Mouse (Mus musculus) stomach, embryonic 14.5 days (tissue): ENCODE data around the gene Dcdc2b. TPM values are rescaled to one million over a fixed set of nuclear protein-coding genes. Genes with fewer than 3 reads are reported as not detected.
A peak's percentile ranks its signal among the peaks of the same experiment; 100 is the strongest.

Experiments
- ATAC-seq: fragments of 200-750 bp; cut with Nextera tagmentation; 2 replicates; pipeline ENCODE4 v1.8.0; 2017; ENCODE audit warnings: low read depth, moderate TSS enrichment; ENCODE audit not compliant: insufficient number of reproducible peaks, insufficient read depth, low FRiP score
- H3K27ac ChIP-seq: fragments of 300-500 bp; sonication (generic); 2 replicates; pipeline ENCODE4 v1.5.1; 2014; ENCODE audit warnings: mild to moderate bottlenecking, low read length, moderate library complexity, mixed read lengths
- H3K27me3 ChIP-seq: fragments of 300-500 bp; sonication (generic); 2 replicates; pipeline ENCODE4 v1.6.1; 2014; ENCODE audit warnings: low read length, control low read depth, mixed read lengths; ENCODE audit not compliant: control insufficient read depth, insufficient read depth
- H3K36me3 ChIP-seq: fragments of 300-500 bp; sonication (generic); 2 replicates; pipeline ENCODE4 v1.6.1; 2014; ENCODE audit warnings: mild to moderate bottlenecking, control low read depth, low read length, moderate library complexity, mixed read lengths; ENCODE audit not compliant: control insufficient read depth, insufficient read depth
- H3K4me1 ChIP-seq: fragments of 300-500 bp; sonication (generic); 2 replicates; pipeline ENCODE4 v1.6.1; 2014; ENCODE audit warnings: low read length, control low read depth, mixed read lengths; ENCODE audit not compliant: control insufficient read depth, insufficient read depth
- H3K4me2 ChIP-seq: fragments of 300-500 bp; sonication (generic); replicated peaks from 2 replicates; pipeline ENCODE4 v1.6.1; 2014; ENCODE audit warnings: low read depth, low read length, control low read depth
- H3K4me3 ChIP-seq: fragments of 300-500 bp; sonication (generic); 2 replicates; pipeline ENCODE4 v1.5.1; 2014; ENCODE audit warnings: low read depth, low read length, control low read depth
- H3K9ac ChIP-seq: fragments of 300-500 bp; sonication (generic); replicated peaks from 2 replicates; pipeline ENCODE4 v1.6.1; 2014; ENCODE audit warnings: low read depth, mild to moderate bottlenecking, control low read depth, low read length, moderate library complexity, mixed read lengths
- H3K9me3 ChIP-seq: fragments of 300-500 bp; sonication (generic); 2 replicates; pipeline ENCODE4 v1.6.1; 2016; ENCODE audit warnings: low read depth, low read length, control low read depth; ENCODE audit not compliant: control insufficient read depth
- WGBS: fragments of 180-500 bp; shearing (Covaris S2); extraction: QIAGEN DNeasy Blood & Tissue Kit; methylation state at CpG from one replicate; pipeline ENCODE4 v1.1.7; 2014; 5-methylcytosine and 5-hydroxymethylcytosine counted together
- polyA plus RNA-seq: library from polyadenylated mRNA; unstranded; fragments of >200 nt; fragmentation: Nextera tagmentation; extraction: Ambion mirVana; gene quantifications from 2 replicates; pipeline ENCODE4 v1.2.1, GENCODE M21; 2014

The Dcdc2b gene
- polyA plus RNA-seq, 1 experiment from 2014 or later, result 3.8 TPM

GRCm38 (mm10) chr4:129625029-129625370, 10.9 kb upstream of the Dcdc2b start:
- ATAC-seq, result no peak
- Histone ChIP-seq H3K9ac (peak overlapping the region; percentile 45; the same call in 1 of the 2 replicates), H3K27me3 (no peaks in the 10 kb centered on the region), H3K9me3 (no peaks in the 10 kb centered on the region), H3K4me1 (peaks cover 25% of the 10 kb centered on the region; the same call in 1 of the 2 replicates), H3K27ac (peak overlapping the region; percentile 74), H3K36me3 (peaks cover 39% of the 10 kb centered on the region), H3K4me2 (peak overlapping the region; percentile 84), H3K4me3 (peak overlapping the region; percentile 66)
- 4% methylated on average over 6 of the region's 6 CpGs for WGBS

- ATAC-seq, result peak; percentile 87
- peaks cover 35% of the 10 kb centered on the region for H3K36me3 ChIP-seq
These were observed 10.4 kb upstream of the Dcdc2b start for GRCm38 (mm10) chr4:129624281-129625028.

GRCm38 (mm10) chr4:129623681-129624091, 9.6 kb upstream of the Dcdc2b start, which contains the start of gene Ccdc28b:
Gene Ccdc28b, minus strand, starts transcription at chr4:129623947.
- under 1% methylated on average over 10 of the region's 10 CpGs for WGBS
- peaks cover 28% of the 10 kb centered on the region; the same call in 1 of the 2 replicates for H3K4me1 ChIP-seq
- ATAC-seq, result no peak
- peak within 1 kb of the TSS; percentile 84 for H3K4me2 ChIP-seq
- H3K27ac ChIP-seq, result peak within 1 kb of the TSS; percentile 74
- peak within 1 kb of the TSS; percentile 76 for H3K9ac ChIP-seq
- H3K9me3 ChIP-seq, result no peaks in the 10 kb centered on the region
- H3K36me3 ChIP-seq, result peaks cover 27% of the 10 kb centered on the region
- peak within 1 kb of the TSS; percentile 66 for H3K4me3 ChIP-seq
- no peaks in the 10 kb centered on the region for H3K27me3 ChIP-seq

More at GRCm38 (mm10) chr4:129624281-129625028, 10.4 kb upstream of the Dcdc2b start:
- Histone ChIP-seq H3K9ac (peak overlapping the region; percentile 45; the same call in 1 of the 2 replicates), H3K9me3 (no peaks in the 10 kb centered on the region), H3K27ac (peak overlapping the region; percentile 74), H3K27me3 (no peaks in the 10 kb centered on the region), H3K4me1 (peaks cover 25% of the 10 kb centered on the region; the same call in 1 of the 2 replicates), H3K4me2 (peak overlapping the region; percentile 84), H3K4me3 (peak overlapping the region; percentile 66)
- WGBS, result 1% methylated on average over 18 of the region's 18 CpGs

- peak overlapping the region; percentile 76 for H3K9ac ChIP-seq
- H3K4me1 ChIP-seq, result peaks cover 32% of the 10 kb centered on the region; the same call in 1 of the 2 replicates
- peak overlapping the region; percentile 66 for H3K4me3 ChIP-seq
- peaks cover 20% of the 10 kb centered on the region for H3K36me3 ChIP-seq
- 15% methylated on average over 8 of the region's 8 CpGs for WGBS
- ATAC-seq, result no peak
- no peaks in the 10 kb centered on the region for H3K9me3 ChIP-seq
- peak overlapping the region; percentile 74; the same call in 1 of the 2 replicates for H3K27ac ChIP-seq
- H3K4me2 ChIP-seq, result peak overlapping the region; percentile 84
- H3K27me3 ChIP-seq, result no peaks in the 10 kb centered on the region
These were observed 8.9 kb upstream of the Dcdc2b start for GRCm38 (mm10) chr4:129622803-129623535.

- peaks cover 13% of the 10 kb centered on the region for H3K36me3 ChIP-seq
- no peaks in the 10 kb centered on the region for H3K27me3 ChIP-seq
- H3K4me2 ChIP-seq, result peak overlapping the region; percentile 84; the same call in 1 of the 2 replicates
- no peaks in the 10 kb centered on the region for H3K9me3 ChIP-seq
- H3K27ac ChIP-seq, result no peak overlapping the region
- no peak overlapping the region; the same call in 1 of the 2 replicates for H3K4me3 ChIP-seq
- H3K4me1 ChIP-seq, result peaks cover 34% of the 10 kb centered on the region; the same call in 1 of the 2 replicates
- 81% methylated on average over 11 of the region's 11 CpGs for WGBS
- H3K9ac ChIP-seq, result no peak overlapping the region; the same call in 1 of the 2 replicates
- no peak for ATAC-seq
These were observed 8.2 kb upstream of the Dcdc2b start for GRCm38 (mm10) chr4:129622120-129622802.

- no peak overlapping the region for H3K4me3 ChIP-seq
- H3K27ac ChIP-seq, result no peak overlapping the region; the same call in 1 of the 2 replicates
- WGBS, result 71% methylated on average over 8 of the region's 8 CpGs
- H3K36me3 ChIP-seq, result peaks cover 13% of the 10 kb centered on the region
- H3K4me2 ChIP-seq, result no peak overlapping the region
- no peaks in the 10 kb centered on the region for H3K9me3 ChIP-seq
- H3K9ac ChIP-seq, result no peak overlapping the region
- peaks cover 34% of the 10 kb centered on the region; the same call in 1 of the 2 replicates for H3K4me1 ChIP-seq
- no peak for ATAC-seq
- H3K27me3 ChIP-seq, result no peaks in the 10 kb centered on the region
These were observed 7.3 kb upstream of the Dcdc2b start for GRCm38 (mm10) chr4:129621283-129621841.

- no peak overlapping the region for H3K9ac ChIP-seq
These were observed 6.6 kb upstream of the Dcdc2b start for GRCm38 (mm10) chr4:129620419-129621282.

More at GRCm38 (mm10) chr4:129620419-129621282, 6.6 kb upstream of the Dcdc2b start:
- Histone ChIP-seq H3K36me3 (peaks cover 10% of the 10 kb centered on the region; the same call in 1 of the 2 replicates), H3K27ac (peak overlapping the region; percentile 39; the same call in 1 of the 2 replicates), H3K27me3 (no peaks in the 10 kb centered on the region), H3K9me3 (no peaks in the 10 kb centered on the region), H3K4me3 (no peak overlapping the region), H3K4me2 (no peak overlapping the region), H3K4me1 (peaks cover 32% of the 10 kb centered on the region; the same call in 1 of the 2 replicates)
- no peak for ATAC-seq
- WGBS, result 78% methylated on average over 11 of the region's 11 CpGs
